Mouse (Mus musculus) adrenal gland, postnatal 25 days (tissue): ENCODE measurements around the gene Espnl. TPM values are rescaled to one million over a fixed set of nuclear protein-coding genes. Genes with fewer than 3 reads are reported as not detected.

ENCODE experiments used
- DNase-seq: peaks from one replicate; pipeline ENCODE4 v3.0.0; 2021; ENCODE audit warnings: mixed read lengths
- total RNA-seq: library from RNA; stranded (reverse); gene quantifications from 2 replicates; pipeline ENCODE4 v1.2.3, GENCODE M21; 2021

Gene Espnl
- total RNA-seq, 1 experiment from 2014 or later, result not detected

GRCm38 (mm10) chr1:91317656-91318055 lies 4.2 kb upstream of the Espnl start:
- DNase-seq, result no peak

DNA sequence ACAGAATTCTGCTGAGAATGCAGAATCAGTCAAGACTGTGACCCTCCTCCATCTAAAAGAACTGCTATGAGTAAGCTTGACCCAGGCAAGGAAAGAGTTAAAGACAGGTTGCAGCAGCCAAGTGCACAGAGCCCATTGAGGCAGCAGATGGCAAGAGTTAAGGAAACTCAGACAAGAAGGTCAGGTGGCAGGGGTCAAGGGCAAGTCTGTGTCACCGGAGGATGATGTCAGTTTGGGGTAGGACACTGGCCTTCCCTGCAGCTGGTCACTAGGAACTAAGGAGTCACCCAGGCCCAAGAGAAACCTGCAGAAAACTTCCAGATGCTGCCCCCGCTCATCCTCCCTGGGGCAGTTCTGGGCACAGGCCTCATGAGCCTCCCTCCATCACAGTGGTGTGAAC lies 2.8 kb downstream of the Espnl start:
- DNase-seq, result no peak

GRCm38 (mm10) chr1:91325488-91326042 lies 3.7 kb downstream of the Espnl start:
- DNase-seq, result no peak

DNA sequence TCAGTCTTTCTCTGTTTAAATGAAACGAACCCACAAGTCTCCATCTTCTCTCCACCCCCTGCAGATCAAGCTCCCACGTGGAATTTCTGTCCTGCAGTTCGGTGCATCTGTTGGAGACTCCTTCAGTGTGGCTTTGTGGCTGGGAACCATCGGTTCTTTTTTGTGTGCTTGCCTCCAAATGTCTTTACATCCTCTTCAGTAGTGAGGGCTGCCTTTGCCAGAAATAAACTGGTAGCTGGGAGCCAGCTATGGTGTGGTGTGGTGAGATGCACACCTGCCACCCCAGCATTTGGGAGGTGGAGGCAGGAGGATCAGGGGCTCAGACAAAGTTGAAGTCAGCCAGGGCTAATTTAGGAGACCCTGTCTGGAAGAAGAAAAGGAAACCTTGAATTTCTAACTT lies 10.2 kb downstream of the Espnl start:
- no peak for DNase-seq

GRCm38 (mm10) chr1:91333582-91333981 lies 11.7 kb downstream of the Espnl start:
- no peak for DNase-seq

- DNase-seq, result no peak
These were observed 15.5 kb downstream of the Espnl start for GRCm38 (mm10) chr1:91337355-91337754.

- DNase-seq, result no peak
These were observed 22.1 kb downstream of the Espnl start for GRCm38 (mm10) chr1:91344001-91344400.

DNA sequence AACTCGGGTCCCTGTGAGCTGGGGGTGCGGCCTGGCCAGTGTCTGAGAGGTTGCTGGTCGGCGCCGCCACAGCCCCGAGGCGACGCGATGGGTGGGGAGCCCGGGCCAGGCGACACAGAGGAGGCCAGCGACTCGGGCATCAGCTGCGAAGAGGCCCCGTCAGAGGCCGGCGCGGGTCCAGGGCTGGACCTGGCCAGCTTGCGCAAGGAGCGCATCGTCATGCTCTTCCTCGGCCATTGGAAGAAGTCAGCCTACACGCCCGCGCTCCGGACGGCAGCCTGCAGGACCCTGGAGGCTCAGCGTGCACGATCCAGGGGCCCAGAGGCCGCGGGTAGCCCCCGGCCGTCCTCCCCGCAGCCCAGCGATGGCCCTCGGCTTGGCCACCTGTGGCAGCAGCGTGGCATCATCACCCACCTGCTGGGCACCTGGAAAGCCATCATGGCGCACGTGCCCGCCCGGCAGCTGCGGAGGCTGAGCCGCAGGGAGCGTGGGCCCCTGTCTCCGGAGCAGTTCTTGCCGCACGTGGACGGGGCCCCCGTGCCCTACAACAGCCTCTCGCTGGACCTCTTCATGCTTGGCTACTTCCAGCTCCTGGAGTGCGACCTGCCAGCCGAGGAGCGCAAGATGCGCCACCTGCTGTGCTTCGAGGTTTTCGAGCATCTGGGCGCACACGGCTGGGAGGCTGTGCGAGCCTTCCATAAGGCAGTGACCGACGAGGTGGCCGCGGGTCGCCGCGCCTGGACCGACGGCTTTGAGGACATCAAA lies 23.2 kb downstream of the Espnl start:
- DNase-seq, result no peak

DNA sequence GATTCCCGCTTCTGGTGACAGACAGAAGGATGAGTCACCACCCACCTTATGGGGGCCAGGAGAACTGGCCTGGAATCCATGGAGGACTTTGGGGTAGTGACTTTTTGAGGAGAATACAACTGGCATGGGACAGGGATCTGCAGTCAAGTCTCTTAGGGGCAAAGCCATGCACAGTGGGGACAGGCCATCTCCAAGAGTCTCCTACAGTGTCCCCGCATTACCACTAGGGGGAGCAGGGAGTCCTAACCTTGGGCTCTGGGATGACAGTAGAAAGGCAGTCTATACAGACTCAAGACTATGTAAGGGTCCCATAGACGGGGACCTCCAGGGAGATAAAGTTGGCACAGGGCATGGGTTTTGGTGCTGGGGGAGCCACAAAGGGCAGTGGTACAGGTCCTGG lies 25.0 kb downstream of the Espnl start:
- DNase-seq, result peak; percentile 49

GRCm38 (mm10) chr1:91350841-91351240 lies 29.0 kb downstream of the Espnl start, which contains the start of gene Klhl30:
Gene Klhl30 (plus strand): TSS chr1:91351016.
- no peak for DNase-seq

DNA sequence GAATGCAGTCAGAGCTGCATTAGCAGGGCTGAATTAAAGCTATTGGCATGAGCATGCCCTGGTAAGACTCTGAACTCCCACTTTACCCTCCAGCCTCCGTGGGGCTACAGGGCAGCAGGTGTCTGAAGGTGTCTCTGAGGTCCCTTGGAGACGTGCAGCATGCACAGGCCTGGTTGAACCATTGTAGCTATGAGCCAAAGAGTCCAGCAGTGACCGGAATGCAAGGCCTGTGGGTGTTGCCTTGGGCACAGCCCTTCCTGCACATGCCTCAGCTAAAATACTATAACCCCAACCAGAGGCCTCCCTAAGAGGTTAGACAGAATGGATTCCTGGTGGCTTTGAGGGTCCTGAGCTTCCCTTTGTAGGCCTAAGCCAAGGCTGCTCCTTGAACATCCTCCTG lies 29.4 kb downstream of the Espnl start:
- no peak for DNase-seq

DNA sequence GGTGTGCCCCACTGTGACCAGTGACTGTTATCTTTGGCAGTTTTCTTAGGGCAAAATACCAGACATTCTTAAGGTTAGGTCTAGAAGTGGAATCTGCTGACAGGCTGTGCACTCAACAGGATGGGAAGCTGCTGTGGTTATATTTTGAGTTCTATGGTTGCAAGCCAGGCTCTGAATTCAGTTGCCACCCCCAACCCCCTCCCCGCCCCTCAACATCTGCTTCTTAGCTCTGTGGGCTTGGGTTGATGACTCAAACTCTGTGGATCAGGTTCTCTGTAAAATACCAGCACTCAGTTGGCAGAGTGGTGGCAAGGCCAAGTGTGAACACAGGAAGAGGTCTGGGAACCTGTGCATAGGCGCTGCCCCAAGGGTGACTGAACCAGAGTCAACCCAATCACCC lies 30.4 kb downstream of the Espnl start:
- no peak for DNase-seq

DNA sequence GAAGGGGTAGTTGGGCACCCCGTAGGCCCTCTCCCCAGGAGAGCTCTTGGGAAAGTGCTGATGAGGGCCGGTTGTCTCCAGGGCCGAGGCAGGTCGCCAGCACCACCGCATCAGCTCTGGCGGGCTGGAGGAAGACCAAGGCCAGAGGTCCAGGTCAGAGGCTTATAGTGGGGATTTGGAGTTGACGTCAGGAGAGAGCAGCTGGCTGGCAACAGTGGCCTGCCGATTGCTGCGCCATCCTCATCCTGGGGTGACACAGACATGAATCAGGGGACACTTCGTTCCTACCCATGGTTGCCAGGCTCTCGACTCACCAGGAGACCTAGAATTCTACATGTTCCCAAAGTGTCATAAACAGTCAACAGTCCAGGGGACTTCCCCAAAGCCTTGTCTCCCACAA lies 34.2 kb downstream of the Espnl start:
- peak; percentile 27 for DNase-seq

GRCm38 (mm10) chr1:91362113-91362512 lies 40.2 kb downstream of the Espnl start:
- no peak for DNase-seq

DNA sequence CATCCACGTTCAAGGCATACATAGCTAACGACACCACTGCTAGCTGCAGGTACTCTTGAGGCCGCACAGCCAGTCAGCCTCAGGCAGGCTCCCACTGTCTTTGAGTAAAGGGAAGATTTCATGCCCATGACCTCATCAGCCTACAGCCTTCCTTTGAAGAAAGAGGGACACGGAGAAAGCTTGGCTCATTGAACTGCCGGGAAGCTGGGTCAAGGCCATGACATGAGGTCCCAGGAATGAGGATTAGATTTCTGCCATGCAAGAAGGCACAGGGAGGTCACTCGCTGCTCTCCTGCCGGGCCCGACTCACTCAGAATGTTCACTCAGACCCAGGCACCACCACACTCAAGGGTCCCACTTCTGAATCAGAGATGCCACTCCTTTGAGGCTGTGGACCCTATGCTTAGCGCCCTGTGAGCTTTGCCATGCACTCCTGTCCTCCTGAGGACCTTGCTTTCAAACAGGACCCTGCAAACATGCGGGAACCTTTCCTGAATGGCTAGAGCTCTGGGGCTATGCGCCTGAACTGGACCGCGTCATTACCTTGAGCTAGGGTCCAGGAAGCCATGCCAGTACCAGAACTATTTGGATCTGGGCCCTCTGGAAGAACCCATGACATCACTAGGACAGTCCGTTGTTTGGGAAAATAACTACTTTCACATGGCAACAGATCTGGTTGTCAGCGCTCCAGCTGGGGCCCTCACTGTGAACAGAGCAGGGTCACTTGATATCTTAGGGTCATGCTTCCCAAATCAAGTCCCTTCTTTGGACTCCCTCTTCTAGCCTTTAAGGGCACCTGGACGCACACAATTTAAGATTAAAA lies 43.2 kb downstream of the Espnl start:
- no peak for DNase-seq

DNA sequence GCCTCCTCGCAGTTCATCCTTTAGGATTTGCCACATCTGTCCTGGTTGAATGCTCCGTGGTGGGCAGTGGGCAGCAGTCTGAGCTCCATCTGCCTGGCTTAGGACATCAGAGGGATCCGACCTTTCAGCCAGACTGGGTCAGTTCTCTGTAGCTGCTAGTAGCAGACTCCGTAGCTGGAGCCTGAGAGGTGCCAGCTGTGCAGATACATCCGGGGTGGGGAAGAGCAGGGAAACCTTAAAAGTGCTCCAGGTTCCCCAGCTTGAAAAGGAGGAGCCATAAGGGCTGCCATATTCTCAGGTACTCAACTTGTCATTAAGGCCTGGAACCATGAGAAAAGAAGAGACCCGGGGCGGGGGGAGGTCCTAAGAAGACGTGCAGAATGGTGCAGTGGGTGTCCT lies 43.9 kb downstream of the Espnl start:
- DNase-seq, result no peak

- peak; percentile 77 for DNase-seq
These were observed 44.6 kb downstream of the Espnl start, which contains the start of gene Erfe for GRCm38 (mm10) chr1:91366215-91367108. Gene Erfe (plus strand): TSS chr1:91366430.

DNA sequence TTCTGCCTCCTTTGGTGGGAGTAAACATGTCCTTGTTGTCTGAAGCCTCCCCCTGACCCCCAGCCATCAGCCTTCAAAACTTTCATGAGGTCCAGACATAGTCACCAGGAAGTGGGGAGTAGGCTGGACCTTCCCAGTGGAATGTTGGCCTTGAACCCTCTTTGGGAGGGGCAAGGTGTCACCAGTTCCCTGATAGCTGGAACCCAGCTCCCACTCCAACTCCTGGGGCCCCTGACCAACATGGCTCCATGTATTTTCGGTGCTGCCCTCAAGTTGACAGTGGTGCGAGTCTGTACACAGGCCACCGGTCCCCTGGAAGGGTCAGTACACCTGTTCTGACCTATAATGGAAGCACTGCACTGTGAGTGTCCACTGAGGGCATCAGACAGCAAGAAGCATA lies 45.4 kb downstream of the Espnl start:
- DNase-seq, result no peak

GRCm38 (mm10) chr1:91369408-91369807 lies 47.5 kb downstream of the Espnl start:
- no peak for DNase-seq

GRCm38 (mm10) chr1:91370055-91370454 lies 48.2 kb downstream of the Espnl start:
- peak; percentile 67 for DNase-seq

- DNase-seq, result no peak
These were observed 51.5 kb downstream of the Espnl start for GRCm38 (mm10) chr1:91373414-91373835.
